Mouse (Mus musculus): ENCODE measurements at regions not wholly inside any gene's neighbourhood (a gene's known extent, or its start where the extent isn't known, plus 50 kb on each side); places are given as distances from the start of the nearest gene placed in this dataset.

- TF ChIP-seq POLR2AphosphoS2 (IDR thresholded peaks at IDR 0.05; ENCODE audit: low read length) = no peak
- no peak for TF ChIP-seq POLR2AphosphoS5 (IDR thresholded peaks at IDR 0.05; ENCODE audit: borderline replicate concordance, low read depth, low read length)
- TF ChIP-seq BHLHE40 (IDR thresholded peaks at IDR 0.05; ENCODE audit: borderline replicate concordance, low read depth, low read length) = no peak
- TF ChIP-seq ZMIZ1 (IDR thresholded peaks at IDR 0.05; ENCODE audit: low read depth, low read length) = no peak
- no peak for TF ChIP-seq MXI1 (IDR thresholded peaks at IDR 0.05; ENCODE audit: low read depth, low read length)
- no peak for TF ChIP-seq MAZ (IDR thresholded peaks at IDR 0.05; ENCODE audit: low read depth, low read length)
- no peak for TF ChIP-seq USF2 (IDR thresholded peaks at IDR 0.05; ENCODE audit: borderline replicate concordance in 1 of 2, insufficient read depth in 1 of 2, low read depth in 1 of 2, low read length in 2 of 2)
- no peak for TF ChIP-seq MAX (IDR thresholded peaks at IDR 0.05; ENCODE audit: low read length)
- DNase-seq (ENCODE audit: low read depth, low spot score) = no peak
- Histone ChIP-seq H3K27me3 (ENCODE audit: control insufficient read depth in 1 of 2, insufficient read depth in 2 of 2, low read length in 2 of 2) (no peaks in the 10 kb centered on the region; a peak in 1 of 4 replicates), H3K9ac (ENCODE audit: control insufficient read depth, low read depth, low read length, poor library complexity, severe bottlenecking) (no peak overlapping the region), H3K9me3 (replicated peaks; ENCODE audit: insufficient read depth, low read length) (no peaks in the 10 kb centered on the region), H3K4me3 (ENCODE audit: control insufficient read depth in 1 of 2, insufficient read depth in 1 of 2, low read depth in 2 of 2, low read length in 2 of 2) (no peak overlapping the region), H3K4me1 (ENCODE audit: control insufficient read depth in 1 of 2, insufficient read depth in 2 of 2, low read length in 2 of 2) (no peaks in the 10 kb centered on the region), H3K27ac (ENCODE audit: control insufficient read depth, low read depth, low read length) (no peak overlapping the region), H3K36me3 (ENCODE audit: control insufficient read depth in 1 of 2, insufficient read depth in 2 of 2, low read length in 2 of 2) (no peaks in the 10 kb centered on the region), H3K79me2 (ENCODE audit: control insufficient read depth, insufficient read depth, low read length, poor library complexity) (no peaks in the 10 kb centered on the region)
Observed at GRCm38 (mm10) chr10:99474546-99474945, 211.5 kb downstream of the Dusp6 start.

GRCm38 (mm10) chr10:99476214-99476613 lies 213.2 kb downstream of the Dusp6 start:
- no peaks in the 10 kb centered on the region for H3K9me3 ChIP-seq (replicated peaks; ENCODE audit: insufficient read depth, low read length)
- no peak overlapping the region for H3K9ac ChIP-seq (ENCODE audit: control insufficient read depth, low read depth, low read length, poor library complexity, severe bottlenecking)
- no peak overlapping the region for H3K27ac ChIP-seq (ENCODE audit: control insufficient read depth, low read depth, low read length)
- H3K27me3 ChIP-seq (ENCODE audit: control insufficient read depth in 1 of 2, insufficient read depth in 2 of 2, low read length in 2 of 2) = no peaks in the 10 kb centered on the region; a peak in 1 of 4 replicates
- H3K79me2 ChIP-seq (ENCODE audit: control insufficient read depth, insufficient read depth, low read length, poor library complexity) = no peaks in the 10 kb centered on the region
- TF ChIP-seq ZMIZ1 (IDR thresholded peaks at IDR 0.05; ENCODE audit: low read depth, low read length) (no peak), NELFE (IDR thresholded peaks at IDR 0.05; ENCODE audit: low read depth, low read length) (no peak), JUND (IDR thresholded peaks at IDR 0.05; ENCODE audit: low read depth, low read length) (no peak), GABPA (IDR thresholded peaks at IDR 0.05; ENCODE audit: low read depth, low read length) (no peak), CHD2 (IDR thresholded peaks at IDR 0.05; ENCODE audit: low read length) (no peak), POLR2AphosphoS2 (IDR thresholded peaks at IDR 0.05; ENCODE audit: low read length) (no peak), MEF2A (IDR thresholded peaks at IDR 0.05; ENCODE audit: extremely low read depth, insufficient replicate concordance, low read depth, low read length, poor library complexity, severe bottlenecking) (no peak), EP300 (IDR thresholded peaks at IDR 0.05; ENCODE audit: low read depth in 1 of 2, low read length in 2 of 2) (no peak), UBTF (IDR thresholded peaks at IDR 0.05; ENCODE audit: borderline replicate concordance, insufficient read depth, low read depth, low read length) (no peak), MYC (IDR thresholded peaks at IDR 0.05; ENCODE audit: low read depth, low read length) (no peak), POLR2A (IDR thresholded peaks at IDR 0.05; ENCODE audit: control insufficient read depth in 1 of 2, insufficient read depth in 1 of 2, low read depth in 1 of 2, low read length in 2 of 2, poor library complexity in 1 of 2) (no peak), RAD21 (IDR thresholded peaks at IDR 0.05; ENCODE audit: low read depth, low read length) (no peak)
- no peak overlapping the region for H3K4me3 ChIP-seq (ENCODE audit: control insufficient read depth in 1 of 2, insufficient read depth in 1 of 2, low read depth in 2 of 2, low read length in 2 of 2)
- no peaks in the 10 kb centered on the region for H3K4me1 ChIP-seq (ENCODE audit: control insufficient read depth in 1 of 2, insufficient read depth in 2 of 2, low read length in 2 of 2)
- no peak for DNase-seq (ENCODE audit: low read depth, low spot score)
- no peaks in the 10 kb centered on the region for H3K36me3 ChIP-seq (ENCODE audit: control insufficient read depth in 1 of 2, insufficient read depth in 2 of 2, low read length in 2 of 2)

All from MEL (cell line).